Mouse (Mus musculus): ENCODE data around the gene Col1a1. TPM values are rescaled to one million over a fixed set of nuclear protein-coding genes. Genes with fewer than 3 reads are reported as not detected.
A peak's percentile ranks its signal among the peaks of the same experiment; 100 is the strongest.

Col1a1 gene
- polyA plus RNA-seq, 1 experiment from 2014 or later, result 111 TPM

- WGBS, result 68% methylated on average over 8 of the region's 8 CpGs
- Histone ChIP-seq H3K4me2 (ENCODE audit: low read depth) (0 out of 2 replicates have a peak overlapping the region, but pooled peaks have one; percentile 16), H3K27me3 (ENCODE audit: control insufficient read depth, insufficient read depth, low read length) (no peaks in the 10 kb centered on the region), H3K4me3 (ENCODE audit: low read depth, low read length) (no peak overlapping the region), H3K9me3 (ENCODE audit: control insufficient read depth, low read length) (no peaks in the 10 kb centered on the region), H3K9ac (ENCODE audit: low read length) (peak overlapping the region; percentile 29; the same call in 1 of the 2 replicates), H3K4me1 (ENCODE audit: control insufficient read depth, insufficient read depth, low read length) (peaks cover 32% of the 10 kb centered on the region), H3K36me3 (ENCODE audit: control insufficient read depth, insufficient read depth, low read length) (peaks cover 19% of the 10 kb centered on the region), H3K27ac (ENCODE audit: low read depth, low read length) (peak overlapping the region; percentile 63)
- no peak for DNase-seq (ENCODE audit: low spot score)
- no peak for ATAC-seq (ENCODE audit: insufficient read depth, low FRiP score, low TSS enrichment)
Measured at GRCm38 (mm10) chr11:95000128-95000527, 64.1 kb downstream of the Col1a1 start.

GRCm38 (mm10) chr11:95000548-95000947 is 64.5 kb downstream of the Col1a1 start:
- H3K27ac ChIP-seq (ENCODE audit: low read depth, low read length), result peak overlapping the region; percentile 63
- 53% methylated on average over 4 of the region's 4 CpGs for WGBS
- ATAC-seq (ENCODE audit: insufficient read depth, low FRiP score, low TSS enrichment) (no peak), DNase-seq (ENCODE audit: low spot score) (no peak)
- no peak overlapping the region for H3K4me3 ChIP-seq (ENCODE audit: low read depth, low read length)
- peaks cover 19% of the 10 kb centered on the region for H3K36me3 ChIP-seq (ENCODE audit: control insufficient read depth, insufficient read depth, low read length)
- H3K4me1 ChIP-seq (ENCODE audit: control insufficient read depth, insufficient read depth, low read length), result peaks cover 29% of the 10 kb centered on the region
- no peaks in the 10 kb centered on the region for H3K27me3 ChIP-seq (ENCODE audit: control insufficient read depth, insufficient read depth, low read length)
- H3K4me2 ChIP-seq (ENCODE audit: low read depth), result no peak overlapping the region
- H3K9ac ChIP-seq (ENCODE audit: low read length), result peak overlapping the region; percentile 29; the same call in 1 of the 2 replicates
- H3K9me3 ChIP-seq (ENCODE audit: control insufficient read depth, low read length), result no peaks in the 10 kb centered on the region

GRCm38 (mm10) chr11:95001058-95001457 is 65.0 kb downstream of the Col1a1 start:
- Histone ChIP-seq H3K4me1 (ENCODE audit: control insufficient read depth, insufficient read depth, low read length) (peaks cover 28% of the 10 kb centered on the region), H3K27ac (ENCODE audit: low read depth, low read length) (peak overlapping the region; percentile 63), H3K36me3 (ENCODE audit: control insufficient read depth, insufficient read depth, low read length) (peaks cover 22% of the 10 kb centered on the region), H3K9me3 (ENCODE audit: control insufficient read depth, low read length) (no peaks in the 10 kb centered on the region), H3K4me3 (ENCODE audit: low read depth, low read length) (no peak overlapping the region), H3K27me3 (ENCODE audit: control insufficient read depth, insufficient read depth, low read length) (no peaks in the 10 kb centered on the region), H3K4me2 (ENCODE audit: low read depth) (no peak overlapping the region), H3K9ac (ENCODE audit: low read length) (no peak overlapping the region)
- WGBS, result 3% methylated on average over 8 of the region's 8 CpGs
- peak; percentile 79 for ATAC-seq (ENCODE audit: insufficient read depth, low FRiP score, low TSS enrichment)
- DNase-seq (ENCODE audit: low spot score), result peak; percentile 86

GRCm38 (mm10) chr11:95001584-95002347 is 65.7 kb downstream of the Col1a1 start:
- H3K27me3 ChIP-seq (ENCODE audit: control insufficient read depth, insufficient read depth, low read length), result no peaks in the 10 kb centered on the region
- H3K36me3 ChIP-seq (ENCODE audit: control insufficient read depth, insufficient read depth, low read length), result peaks cover 22% of the 10 kb centered on the region
- no peaks in the 10 kb centered on the region for H3K9me3 ChIP-seq (ENCODE audit: control insufficient read depth, low read length)
- H3K4me1 ChIP-seq (ENCODE audit: control insufficient read depth, insufficient read depth, low read length), result peaks cover 29% of the 10 kb centered on the region
- no peak for ATAC-seq (ENCODE audit: insufficient read depth, low FRiP score, low TSS enrichment)
- no peak overlapping the region for H3K27ac ChIP-seq (ENCODE audit: low read depth, low read length)
- H3K4me3 ChIP-seq (ENCODE audit: low read depth, low read length), result no peak overlapping the region
- no peak overlapping the region for H3K9ac ChIP-seq (ENCODE audit: low read length)
- no peak for DNase-seq (ENCODE audit: low spot score)
- no peak overlapping the region for H3K4me2 ChIP-seq (ENCODE audit: low read depth)
- WGBS, result 87% methylated on average over 21 of the region's 21 CpGs

Other genes with a start within 250 kb of the Col1a1 start
- not detected in 2 replicates for gene Gm11541, start 231.7 kb upstream of the Col1a1 start, polyA plus RNA-seq (2014; fragmentation: Nextera tagmentation; extraction: Ambion mirVana)
- gene Cdc34b, start 194.4 kb upstream of the Col1a1 start, polyA plus RNA-seq (2014; fragmentation: Nextera tagmentation; extraction: Ambion mirVana), result not detected in 2 replicates
- not detected in 2 replicates for gene Tmem92, start 153.5 kb upstream of the Col1a1 start, polyA plus RNA-seq (2014; fragmentation: Nextera tagmentation; extraction: Ambion mirVana)
- gene Hils1, start 31.4 kb downstream of the Col1a1 start, polyA plus RNA-seq (2014; fragmentation: Nextera tagmentation; extraction: Ambion mirVana), result not detected in 2 replicates
- gene Sgca, start 40.1 kb downstream of the Col1a1 start, polyA plus RNA-seq (2014; fragmentation: Nextera tagmentation; extraction: Ambion mirVana), result 1.9 and 2.2 TPM in 2 replicates
- gene Ppp1r9b, start 54.8 kb downstream of the Col1a1 start, polyA plus RNA-seq (2014; fragmentation: Nextera tagmentation; extraction: Ambion mirVana), result 15.3 and 17.0 TPM in 2 replicates
- 53.1 and 56.2 TPM in 2 replicates for gene Samd14, start 73.7 kb downstream of the Col1a1 start, polyA plus RNA-seq (2014; fragmentation: Nextera tagmentation; extraction: Ambion mirVana)
- 16.2 and 17.9 TPM in 2 replicates for gene Pdk2, start 105.1 kb downstream of the Col1a1 start, polyA plus RNA-seq (2014; fragmentation: Nextera tagmentation; extraction: Ambion mirVana)
- 4.9 and 5.2 TPM in 2 replicates for gene Itga3, start 140.6 kb downstream of the Col1a1 start, polyA plus RNA-seq (2014; fragmentation: Nextera tagmentation; extraction: Ambion mirVana)
- 1.8 and 2.2 TPM in 2 replicates for gene Dlx3, start 183.9 kb downstream of the Col1a1 start, polyA plus RNA-seq (2014; fragmentation: Nextera tagmentation; extraction: Ambion mirVana)
- 0.11 TPM in 1 of 2 replicates, not detected in the other for gene Dlx4, start 210.0 kb downstream of the Col1a1 start, polyA plus RNA-seq (2014; fragmentation: Nextera tagmentation; extraction: Ambion mirVana)

Measured in neural tube, embryonic 11.5 days (tissue).